Mouse (Mus musculus) limb, embryonic 11.5 days (tissue): Measurements from ENCODE around the gene Dynlt1b. TPM values are rescaled to one million over a fixed set of nuclear protein-coding genes. Genes with fewer than 3 reads are reported as not detected.
"Not testable (repeated sequence)": the region's sequence is repeated elsewhere in the genome, so short reads cannot be mapped to it uniquely, and the experiment has no call there.

Experiments used
- ATAC-seq: fragments of 200-750 bp; cut with Nextera tagmentation; 2 replicates; pipeline ENCODE4 v1.8.0; 2017; ENCODE audit warnings: low read depth; ENCODE audit not compliant: insufficient number of reproducible peaks, low FRiP score, low TSS enrichment
- DNase-seq: peaks from one replicate; pipeline ENCODE4 v3.0.0-alpha.2; 2015; ENCODE audit warnings: low spot score
- H3K27ac ChIP-seq: fragments of 300-500 bp; sonication (generic); replicated peaks from 2 replicates; pipeline ENCODE4 v1.5.1; 2014; ENCODE audit warnings: low read depth, mild to moderate bottlenecking, low read length
- H3K27me3 ChIP-seq: fragments of 300-500 bp; sonication (generic); 2 replicates; pipeline ENCODE4 v1.6.1; 2014; ENCODE audit warnings: mild to moderate bottlenecking, low read length, mixed read lengths; ENCODE audit not compliant: control insufficient read depth, insufficient read depth
- H3K36me3 ChIP-seq: fragments of 300-500 bp; sonication (generic); 2 replicates; pipeline ENCODE4 v1.6.1; 2014; ENCODE audit warnings: mild to moderate bottlenecking, low read length, moderate library complexity, mixed read lengths; ENCODE audit not compliant: control insufficient read depth, insufficient read depth
- H3K4me1 ChIP-seq: fragments of 300-500 bp; sonication (generic); 2 replicates; pipeline ENCODE4 v1.6.1; 2014; ENCODE audit warnings: low read length, mixed read lengths; ENCODE audit not compliant: control insufficient read depth, insufficient read depth
- H3K4me2 ChIP-seq: fragments of 300-500 bp; sonication (generic); 2 replicates; pipeline ENCODE4 v1.6.1; 2014; ENCODE audit warnings: low read depth, mild to moderate bottlenecking, moderate library complexity; ENCODE audit not compliant: severe bottlenecking
- H3K4me3 ChIP-seq: fragments of 300-500 bp; sonication (generic); 2 replicates; pipeline ENCODE4 v1.5.1; 2014; ENCODE audit warnings: low read depth, low read length
- H3K9ac ChIP-seq: fragments of 300-500 bp; sonication (generic); 2 replicates; pipeline ENCODE4 v1.6.1; 2014; ENCODE audit warnings: mild to moderate bottlenecking, low read length
- H3K9me3 ChIP-seq: fragments of 300-500 bp; sonication (generic); 2 replicates; pipeline ENCODE4 v1.6.1; 2016; ENCODE audit warnings: low read length; ENCODE audit not compliant: control insufficient read depth
- WGBS: fragments of 180-500 bp; shearing (Covaris S2); extraction: QIAGEN DNeasy Blood & Tissue Kit; methylation state at CpG from one replicate; pipeline ENCODE4 v1.1.7; 2014; 5-methylcytosine and 5-hydroxymethylcytosine counted together
- polyA plus RNA-seq: library from polyadenylated mRNA; unstranded; fragments of >200 nt; fragmentation: Nextera tagmentation; extraction: Ambion mirVana; gene quantifications from 2 replicates; pipeline ENCODE4 v1.2.1, GENCODE M21; 2014

Dynlt1b gene
- polyA plus RNA-seq, 1 experiment from 2014 or later, result 502 TPM

- Histone ChIP-seq H3K4me2 (peak overlapping the region; percentile 92), H3K9ac (peak overlapping the region; percentile 78), H3K4me3 (peak overlapping the region; percentile 84), H3K27ac (0 out of 2 replicates have a peak overlapping the region, but pooled peaks have one; percentile 70)
- not testable (repeated sequence) for H3K9me3 ChIP-seq, H3K36me3 ChIP-seq, H3K4me1 ChIP-seq, H3K27me3 ChIP-seq
- DNase-seq, result peak; percentile 83
- peak; percentile 71 for ATAC-seq
- WGBS, result 1% methylated on average over 35 of the region's 42 CpGs
Measured at GRCm38 (mm10) chr17:6477026-6477425, 47.1 kb downstream of the Dynlt1b start.

- not testable (repeated sequence) for H3K4me2 ChIP-seq, DNase-seq, ATAC-seq, H3K4me3 ChIP-seq, H3K36me3 ChIP-seq, H3K27me3 ChIP-seq, H3K27ac ChIP-seq, H3K9ac ChIP-seq, H3K9me3 ChIP-seq, H3K4me1 ChIP-seq
- 63% methylated on average over 4 of the region's 7 CpGs for WGBS
Measured at GRCm38 (mm10) chr17:6480855-6481589, 51.1 kb downstream of the Dynlt1b start.

GRCm38 (mm10) chr17:6481590-6481963 is 51.7 kb downstream of the Dynlt1b start:
- H3K27ac ChIP-seq, ATAC-seq, H3K9me3 ChIP-seq, DNase-seq, H3K27me3 ChIP-seq, H3K9ac ChIP-seq, H3K4me2 ChIP-seq, H3K4me3 ChIP-seq, H3K36me3 ChIP-seq, H3K4me1 ChIP-seq: not testable (repeated sequence)
- 86% methylated on average over 12 of the region's 12 CpGs for WGBS

- H3K9me3 ChIP-seq, H3K4me1 ChIP-seq, H3K4me2 ChIP-seq, H3K27ac ChIP-seq, H3K36me3 ChIP-seq, H3K9ac ChIP-seq, H3K27me3 ChIP-seq, H3K4me3 ChIP-seq, ATAC-seq, DNase-seq: not testable (repeated sequence)
- 86% methylated on average over 7 of the region's 8 CpGs for WGBS
Measured at GRCm38 (mm10) chr17:6482248-6482647, 52.3 kb downstream of the Dynlt1b start.

Other genes with a start within 250 kb of the Dynlt1b start
- 25.5 and 28.5 TPM in 2 replicates for gene Tmem181a, start 173.3 kb upstream of the Dynlt1b start, polyA plus RNA-seq
- 20.8 and 25.6 TPM in 2 replicates for gene Dynlt1a, start 112.6 kb upstream of the Dynlt1b start, polyA plus RNA-seq
- 31.4 and 32.4 TPM in 2 replicates for gene Dynlt1c, start 171.6 kb downstream of the Dynlt1b start, polyA plus RNA-seq
- gene Dynlt1f, start 225.8 kb downstream of the Dynlt1b start, polyA plus RNA-seq, result 323 and 342 TPM in 2 replicates
- not detected in 2 replicates for gene Sytl3, start 229.0 kb downstream of the Dynlt1b start, polyA plus RNA-seq